ENCODE assay signal across 14 mouse cellular contexts in genomic region chr7:100043605-100044031, GRCm38 (mm10). TPM values are rescaled to one million over a fixed set of nuclear protein-coding genes. Genes with fewer than 3 reads are reported as not detected.
A peak's percentile ranks its signal among the peaks of the same experiment; 100 is the strongest.
DNase-seq lines count a peak whose midpoint lies in the region; ATAC-seq lines count a peak whose summit lies in the region.
"Had no signal": no experiment of that assay in that cellular context is flagged by ENCODE, and none has a peak within 500 bp of the region (broad histone marks: within the 10 kb centered on the region; RNA-seq: fewer than 3 reads in every experiment).

No protein-coding gene starts in this region.

- DNase-seq in heart, postnatal 25 days (ENCODE audit: low spot score) = no peak
- DNase-seq in lung, postnatal 10 days = no peak
- DNase-seq in cerebellum, postnatal 25 days = peak; percentile 64 to 65
- DNase-seq in right cerebral cortex, postnatal 25 days = no peak

- H3K4me1 ChIP-seq in heart, embryonic 12.5 days (replicated peaks) = peaks cover 10% of the 10 kb centered on the region
- 0 out of 2 replicates have a peak, but pooled peaks cover 2% of the 10 kb centered on the region for H3K4me1 ChIP-seq in lung, embryonic 16.5 days (replicated peaks; ENCODE audit: control insufficient read depth, insufficient read depth, low read length)
- peaks cover 18% of the 10 kb centered on the region for H3K4me1 ChIP-seq in limb, embryonic 15.5 days
- H3K4me1 ChIP-seq in forebrain, embryonic 13.5 days = peaks cover 4% of the 10 kb centered on the region

- no peaks in the 10 kb centered on the region for H3K36me3 ChIP-seq in heart, embryonic 12.5 days
- no peaks in the 10 kb centered on the region for H3K36me3 ChIP-seq in lung, embryonic 16.5 days (ENCODE audit: control insufficient read depth, insufficient read depth, low read length)
- no peaks in the 10 kb centered on the region for H3K36me3 ChIP-seq in limb, embryonic 15.5 days
- no peaks in the 10 kb centered on the region for H3K36me3 ChIP-seq in forebrain, embryonic 13.5 days (ENCODE audit: poor library complexity, severe bottlenecking)
- H3K36me3 ChIP-seq: heart, embryonic 15.5 days; intestine, embryonic 15.5 days had no signal

- ATAC-seq in heart, embryonic 12.5 days (ENCODE audit: insufficient number of reproducible peaks, low FRiP score) = 0 out of 2 replicates have a peak, but pooled peaks have one; percentile 25
- peak; percentile 51; the same call in 1 of the 2 replicates for ATAC-seq in lung, embryonic 16.5 days (ENCODE audit: low read depth)
- ATAC-seq in limb, embryonic 15.5 days (ENCODE audit: insufficient number of reproducible peaks, low FRiP score, low TSS enrichment, low read depth) = peak; percentile 66; the same call in 1 of the 2 replicates
- ATAC-seq in forebrain, embryonic 13.5 days = no peak
- ATAC-seq: intestine, embryonic 15.5 days; Patski had no signal

- no peak overlapping the region for H3K4me3 ChIP-seq in heart, embryonic 12.5 days
- H3K4me3 ChIP-seq in lung, embryonic 16.5 days (ENCODE audit: low read length) = no peak overlapping the region
- no peak overlapping the region for H3K4me3 ChIP-seq in limb, embryonic 15.5 days
- H3K4me3 ChIP-seq in forebrain, embryonic 13.5 days = no peak overlapping the region
- H3K4me3 ChIP-seq: heart, embryonic 15.5 days; intestine, embryonic 15.5 days; myocyte had no signal

- H3K27ac ChIP-seq in heart, embryonic 12.5 days (ENCODE audit: poor library complexity, severe bottlenecking) = no peak overlapping the region
- H3K27ac ChIP-seq in lung, embryonic 16.5 days (ENCODE audit: low read length) = no peak overlapping the region
- peak overlapping the region; percentile 60 for H3K27ac ChIP-seq in limb, embryonic 15.5 days
- H3K27ac ChIP-seq in forebrain, embryonic 13.5 days = no peak overlapping the region
- H3K27ac ChIP-seq: heart, embryonic 15.5 days; intestine, embryonic 15.5 days had no signal

- WGBS in heart, embryonic 12.5 days = 28% methylated on average over 4 of the region's 4 CpGs
- WGBS in lung, embryonic 16.5 days = 19% methylated on average over 4 of the region's 4 CpGs
- 29% methylated on average over 4 of the region's 4 CpGs for WGBS in limb, embryonic 15.5 days
- WGBS in forebrain, embryonic 13.5 days = 63% methylated on average over 4 of the region's 4 CpGs

- H3K4me2 ChIP-seq in heart, embryonic 12.5 days = no peak overlapping the region
- no peak overlapping the region for H3K4me2 ChIP-seq in lung, embryonic 16.5 days (ENCODE audit: low read depth, low read length)
- H3K4me2 ChIP-seq in limb, embryonic 15.5 days = no peak overlapping the region
- H3K4me2 ChIP-seq in forebrain, embryonic 13.5 days = no peak overlapping the region
- H3K4me2 ChIP-seq: heart, embryonic 15.5 days; intestine, embryonic 15.5 days had no signal

- no peak overlapping the region for H3K9ac ChIP-seq in heart, embryonic 12.5 days
- H3K9ac ChIP-seq in lung, embryonic 16.5 days (ENCODE audit: low read length) = no peak overlapping the region
- H3K9ac ChIP-seq in limb, embryonic 15.5 days = no peak overlapping the region
- H3K9ac ChIP-seq in forebrain, embryonic 13.5 days = no peak overlapping the region
- H3K9ac ChIP-seq: heart, embryonic 15.5 days; intestine, embryonic 15.5 days had no signal

- no peaks in the 10 kb centered on the region for H3K9me3 ChIP-seq in heart, embryonic 12.5 days (replicated peaks)
- no peaks in the 10 kb centered on the region for H3K9me3 ChIP-seq in lung, embryonic 16.5 days (ENCODE audit: control insufficient read depth, low read length)
- no peaks in the 10 kb centered on the region for H3K9me3 ChIP-seq in limb, embryonic 15.5 days
- H3K9me3 ChIP-seq in forebrain, embryonic 13.5 days (replicated peaks) = no peaks in the 10 kb centered on the region
- H3K9me3 ChIP-seq: heart, embryonic 15.5 days; intestine, embryonic 15.5 days had no signal

- intact Hi-C loops in heart, postnatal 25 days (cut with DNase I) = no loop called here

- H3K27me3 ChIP-seq in heart, embryonic 12.5 days (replicated peaks) = peaks cover 29% of the 10 kb centered on the region
- H3K27me3 ChIP-seq in lung, embryonic 16.5 days (ENCODE audit: control insufficient read depth, insufficient read depth, low read depth, low read length) = no peaks in the 10 kb centered on the region
- H3K27me3 ChIP-seq in limb, embryonic 15.5 days = no peaks in the 10 kb centered on the region
- 0 out of 2 replicates have a peak, but pooled peaks cover 4% of the 10 kb centered on the region for H3K27me3 ChIP-seq in forebrain, embryonic 13.5 days
- H3K27me3 ChIP-seq: intestine, embryonic 15.5 days; Patski had no signal

RNA-seq across cellular contexts. Expression of gene Chrdl2, which starts 37.6 kb away (rescaled TPM):
- polyA plus RNA-seq in heart, embryonic 12.5 days (2016; fragmentation: Nextera tagmentation; extraction: Ambion mirVana) = 0.11 and 0.21 TPM in 2 replicates
- under 1 TPM in 1 of 2 experiments, not detected in 1; 0.36 TPM for total RNA-seq in heart, postnatal 25 days (2021)
- 0.35 TPM in 1 of 2 replicates, not detected in the other for polyA plus RNA-seq in lung, embryonic 16.5 days (2015; fragmentation: Nextera tagmentation; extraction: Ambion mirVana)
- 1.3 and 1.8 TPM in 2 replicates for polyA plus RNA-seq in limb, embryonic 15.5 days (2015; fragmentation: Nextera tagmentation; extraction: Ambion mirVana)
- polyA plus RNA-seq in forebrain, embryonic 13.5 days (2015; fragmentation: Nextera tagmentation; extraction: Ambion mirVana) = not detected in 2 replicates
- total RNA-seq: adrenal gland, postnatal 4 days; megakaryocyte, adult 5-6 weeks had no signal
- polyA plus RNA-seq: myocyte had no signal

Comparison
In these comparisons a context has a peak if more than half of its experiments do, and no peak if none do; other contexts are left out.
1. DNase-seq: peak in cerebellum, postnatal 25 days (2 of 2); none in heart, postnatal 25 days (single experiment), lung, postnatal 10 days (single experiment) and right cerebral cortex, postnatal 25 days (single experiment).